Mouse (Mus musculus): ENCODE data around the gene Zdhhc22.
A peak's percentile ranks its signal among the peaks of the same experiment; 100 is the strongest.

Gene Zdhhc22

DNA sequence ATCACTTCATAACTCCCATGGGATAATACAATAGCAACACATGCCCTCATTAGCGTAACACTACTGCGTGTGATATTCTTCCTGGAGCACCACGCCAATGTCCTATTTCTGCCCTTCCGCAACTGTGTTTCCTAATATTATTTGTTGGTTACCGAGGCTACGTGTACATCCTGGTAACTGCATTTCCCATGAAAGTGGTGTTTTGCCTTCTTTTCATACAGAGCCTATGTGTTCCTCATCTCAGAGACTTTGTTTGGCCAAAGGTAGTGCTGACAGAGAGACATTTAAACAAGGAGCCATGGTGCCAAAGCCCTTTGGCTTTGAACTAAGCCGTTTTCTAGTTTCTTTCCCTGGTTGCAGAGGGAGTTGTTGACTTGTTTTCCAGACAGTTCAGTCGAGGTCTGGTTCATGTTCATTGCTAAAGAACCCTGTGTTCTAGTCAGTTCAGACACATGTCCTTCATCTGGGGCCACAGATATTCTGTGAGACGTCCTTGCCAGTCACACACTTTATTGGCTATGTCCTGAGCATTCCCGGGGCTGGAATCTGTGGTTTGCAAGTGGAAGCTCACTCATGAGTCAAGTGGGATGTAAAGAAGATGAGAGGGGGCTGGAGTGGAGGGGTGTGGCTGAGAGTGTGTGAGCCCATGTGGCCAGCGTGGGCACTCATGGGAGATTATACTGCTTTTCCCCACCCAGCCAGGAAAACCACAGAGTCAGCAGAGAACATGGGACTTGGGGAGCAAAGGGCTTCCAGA lies 53.5 kb downstream of the Zdhhc22 start:
- DNase-seq (ENCODE audit: low spot score in 2 of 2), result peak; percentile 74 to 80

- DNase-seq (ENCODE audit: low spot score in 2 of 2), result peak; percentile 55 to 58
These were observed 54.4 kb downstream of the Zdhhc22 start for GRCm38 (mm10) chr12:86935692-86936282.

GRCm38 (mm10) chr12:86934748-86935147 lies 55.5 kb downstream of the Zdhhc22 start:
- no peak for DNase-seq (ENCODE audit: low spot score in 2 of 2)

DNA sequence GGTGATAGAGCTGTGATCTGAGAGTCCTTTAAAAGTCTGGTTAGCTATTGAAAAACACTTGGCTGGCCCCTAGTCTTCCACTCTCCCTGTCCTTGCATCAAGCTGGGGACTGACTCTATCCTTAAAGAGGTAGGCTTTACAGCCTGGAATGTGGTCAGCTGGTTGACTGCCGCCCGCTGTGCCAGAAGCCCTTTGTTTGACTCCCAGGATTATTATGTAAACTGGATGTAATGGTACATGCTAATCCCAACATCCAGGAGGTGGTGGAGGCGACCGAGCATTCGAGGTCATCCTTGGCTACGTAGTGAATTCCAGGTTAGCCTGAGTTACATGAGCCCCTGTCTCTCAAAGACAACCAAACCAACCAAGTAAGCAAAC lies 57.7 kb downstream of the Zdhhc22 start:
- DNase-seq (ENCODE audit: low spot score in 2 of 2), result peak; percentile 88 to 92

DNA sequence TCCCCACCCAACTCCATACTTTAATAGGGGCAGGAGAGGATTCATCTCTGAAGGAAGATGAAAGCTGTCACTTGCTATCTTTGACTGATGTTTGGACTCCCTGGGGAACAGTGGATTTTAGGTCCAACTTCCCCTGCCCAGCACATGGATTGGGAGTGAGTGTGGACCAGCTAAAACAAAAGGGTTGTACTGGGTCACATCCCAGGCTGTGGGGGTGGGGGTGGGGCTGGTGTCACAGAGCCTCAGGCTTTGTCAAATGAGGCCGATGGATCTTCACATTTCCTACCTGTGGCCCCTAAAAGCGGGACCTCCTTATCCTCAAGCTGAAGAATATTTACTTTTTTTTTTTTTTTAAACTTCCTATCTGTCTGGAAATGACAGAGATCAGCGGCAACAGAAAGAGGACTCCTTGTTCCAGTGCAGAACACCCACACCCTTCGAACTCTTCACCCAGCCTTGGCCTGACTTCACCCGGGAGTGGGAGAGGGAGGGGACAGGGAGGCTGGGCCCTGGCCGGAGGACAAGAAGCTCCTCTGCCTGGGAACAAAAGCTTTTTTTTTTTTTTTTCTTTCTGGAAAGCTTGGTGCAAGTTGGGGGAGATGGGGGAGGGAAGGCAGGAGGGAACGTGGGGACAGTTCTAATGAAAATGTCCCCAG lies 58.2 kb downstream of the Zdhhc22 start:
- peak; percentile 95 to 96 for DNase-seq (ENCODE audit: low spot score in 2 of 2)

DNA sequence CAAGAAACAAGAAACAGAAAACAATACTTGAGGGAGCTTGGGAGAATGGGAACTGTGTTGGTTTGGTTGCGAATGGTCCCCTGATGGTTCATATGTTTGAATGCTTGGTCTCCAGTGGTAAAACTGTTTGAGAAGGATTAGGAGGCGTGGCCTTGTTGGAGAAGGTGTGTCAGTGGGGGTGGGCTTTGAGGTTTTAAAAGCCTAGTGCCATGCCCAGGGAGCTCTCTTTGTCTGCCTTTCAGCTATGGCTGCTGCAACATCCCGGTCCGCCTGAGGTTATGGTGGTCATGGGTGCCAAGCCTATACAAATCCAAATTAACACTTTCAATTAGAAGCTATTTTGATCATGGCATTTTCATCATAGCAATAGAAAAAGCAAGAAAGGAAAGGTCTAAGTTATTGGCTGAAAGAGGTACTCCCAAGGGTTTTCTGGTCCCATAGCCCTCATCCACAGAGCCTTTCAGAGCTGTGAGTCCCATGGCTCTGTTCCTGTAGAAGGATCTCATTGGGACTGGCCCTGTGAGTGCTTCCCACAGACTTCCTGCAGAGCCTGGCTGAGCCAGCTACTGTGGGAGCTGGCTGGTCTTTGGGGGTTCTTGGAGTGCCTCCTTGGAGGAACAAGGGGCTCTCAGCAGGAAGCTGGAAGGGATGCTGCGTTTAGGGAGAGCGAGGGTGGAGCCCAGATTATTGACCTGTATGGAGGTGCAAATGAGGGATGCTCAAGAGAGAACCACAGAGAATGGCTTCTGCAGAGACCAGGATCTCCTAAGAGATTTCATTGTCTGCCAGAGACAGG lies 59.1 kb downstream of the Zdhhc22 start:
- peak; percentile 51 to 71 for DNase-seq (ENCODE audit: low spot score in 2 of 2)
